Mouse (Mus musculus): ENCODE measurements around the gene Lypla2.

DNA sequence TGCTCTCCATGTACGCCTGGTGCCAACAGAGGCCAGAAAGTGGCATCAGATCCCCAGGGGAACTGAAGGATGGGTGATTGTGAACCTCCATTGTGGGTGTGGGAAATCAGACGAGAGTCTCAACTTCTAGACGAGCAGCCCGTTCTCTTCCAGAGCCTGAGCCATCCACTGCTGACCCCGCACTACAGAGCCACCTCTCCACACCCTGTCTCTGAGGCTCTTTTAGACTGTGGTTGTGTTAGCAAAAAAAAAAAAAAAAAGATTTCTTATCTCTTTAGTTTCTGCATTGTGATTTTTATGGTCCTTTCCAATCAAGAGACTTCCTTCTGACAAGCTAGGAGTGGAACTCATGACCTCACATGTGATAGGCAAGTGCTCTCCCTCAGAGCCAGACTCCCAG lies 43.0 kb downstream of the Lypla2 start:
- TF ChIP-seq POLR2A (IDR thresholded peaks at IDR 0.05; ENCODE audit: borderline replicate concordance, control insufficient read depth, low read depth, low read length) (no peak), CTCF (IDR thresholded peaks at IDR 0.05; ENCODE audit: control insufficient read depth, insufficient read depth, low read length) (no peak)

Measured in bone marrow, adult 2 months (tissue).